Mouse (Mus musculus) skeletal muscle tissue, postnatal 0 days (tissue): ENCODE measurements around the gene Slc38a5. TPM values are rescaled to one million over a fixed set of nuclear protein-coding genes. Genes with fewer than 3 reads are reported as not detected.

Experiments used
- polyA plus RNA-seq: library from polyadenylated mRNA; unstranded; fragments of >200 nt; fragmentation: Nextera tagmentation; extraction: Ambion mirVana; gene quantifications from 2 replicates; pipeline ENCODE4 v1.2.1, GENCODE M21; 2015

Slc38a5 gene
- polyA plus RNA-seq: 0.16 and 0.22 TPM in 2 replicates

DNA sequence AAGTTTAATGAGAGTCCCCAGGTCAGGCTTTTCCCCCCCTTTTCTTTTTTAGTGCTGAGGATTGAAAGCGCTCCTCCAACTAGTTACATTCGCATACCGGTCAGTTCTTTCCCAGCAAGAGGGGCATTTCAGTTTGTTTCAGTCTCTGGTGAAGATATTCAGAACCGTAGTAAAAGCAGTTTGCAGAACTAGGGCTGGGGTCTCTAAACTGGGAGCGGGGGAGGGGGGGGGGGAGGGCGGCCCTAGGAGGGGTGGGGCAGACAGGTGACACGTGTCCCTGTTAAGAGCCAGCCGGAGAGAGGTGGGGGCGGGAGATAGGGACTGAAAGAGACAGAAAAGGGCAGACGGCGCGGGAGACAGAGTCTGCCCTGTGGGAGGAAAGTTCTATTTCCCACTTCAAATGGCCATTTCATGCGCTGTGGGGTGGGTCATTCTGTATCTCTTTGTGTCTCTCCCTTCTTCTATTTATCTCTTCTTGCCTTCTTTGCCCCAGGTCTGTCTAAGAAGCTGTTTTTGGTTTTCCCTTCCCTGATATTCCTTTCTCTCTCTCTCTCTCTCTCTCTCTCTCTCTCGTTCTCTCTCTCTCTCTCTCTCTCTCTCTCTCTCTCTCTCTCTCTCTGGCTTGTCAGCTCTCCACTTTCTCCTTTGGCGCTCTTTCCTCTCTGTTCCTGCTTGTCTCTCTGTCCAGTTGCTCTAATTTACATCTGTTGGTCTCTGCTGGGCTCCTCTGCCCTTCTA lies at the start of gene Slc38a5:
TSS of gene Slc38a5 (plus strand) at position 51 of the 738 bp plus-strand sequence.

DNA sequence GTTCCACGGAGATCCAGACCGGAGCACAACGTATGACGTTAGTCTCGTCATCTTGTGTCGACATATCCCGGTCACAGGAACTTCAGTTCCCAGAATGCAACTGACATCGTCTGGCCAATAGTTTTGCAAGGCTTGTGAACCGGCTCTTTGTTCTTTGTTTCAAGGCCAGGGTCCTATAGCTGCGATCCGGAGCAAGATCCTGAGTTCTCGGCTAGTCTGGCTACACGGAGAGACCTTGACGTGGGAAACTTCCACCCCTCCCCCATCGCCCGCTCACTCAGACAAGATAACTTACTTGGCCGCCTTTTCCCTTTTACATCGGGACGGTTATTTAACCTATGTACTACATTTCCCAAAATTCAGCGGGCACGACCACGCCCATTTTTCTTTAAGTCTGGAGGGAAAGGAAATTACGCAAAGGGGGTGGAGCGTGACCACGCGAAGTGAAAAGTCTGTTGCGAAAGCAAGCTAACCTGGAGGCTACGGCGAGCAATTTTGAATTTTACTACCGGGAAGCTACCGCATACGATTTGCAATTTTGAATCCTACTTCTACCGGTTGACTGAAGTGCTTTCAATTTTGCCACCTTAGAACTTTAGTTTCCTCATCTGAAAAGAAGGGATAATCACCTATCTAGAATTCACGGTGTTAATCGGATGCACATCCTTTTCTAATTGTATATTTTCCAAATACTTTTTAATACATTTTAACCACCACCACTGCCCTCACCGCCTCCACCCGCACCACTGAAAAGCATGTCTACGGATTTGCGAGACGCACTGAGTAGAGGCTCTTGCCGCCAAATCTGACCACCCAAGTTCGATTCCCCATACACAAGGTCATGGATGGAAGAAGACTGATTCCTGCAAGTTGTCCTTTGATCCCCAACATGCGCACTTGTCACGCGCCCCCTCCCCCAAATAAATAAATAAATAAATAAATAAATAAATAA lies 18.3 kb upstream of the Slc38a5 start, which contains the start of gene Ftsj1:
TSS of gene Ftsj1 (minus strand) at position 73 of the 952 bp plus-strand sequence.

DNA sequence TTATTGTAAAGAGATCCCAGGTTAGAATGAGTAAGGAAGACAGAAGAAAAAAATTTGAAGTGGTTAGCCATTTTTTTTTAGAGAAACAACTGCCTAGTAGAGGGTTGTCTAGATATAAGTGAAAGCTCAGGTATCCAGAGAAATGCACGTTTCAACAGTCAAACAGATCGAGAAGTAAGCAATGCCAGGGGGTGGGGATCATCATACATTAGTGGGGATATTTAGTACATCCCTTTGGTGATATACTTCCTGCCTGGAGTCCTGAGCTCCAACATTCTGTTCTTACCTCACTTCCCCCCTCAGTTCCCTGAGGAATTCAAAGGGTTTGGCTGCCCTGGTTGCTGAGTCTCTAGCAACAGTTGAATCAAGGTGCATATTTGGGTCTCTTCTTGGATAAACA lies 56.2 kb downstream of the Slc38a5 start, which contains the start of gene Ssxb10:
TSS of gene Ssxb10 (plus strand) at position 301 of the 400 bp plus-strand sequence.

Other genes starting within 250 kb of the Slc38a5 start
- 9.1 and 10.1 TPM in 2 replicates for gene Suv39h1, start 196.4 kb upstream of the Slc38a5 start, polyA plus RNA-seq
- 0.35 and 0.71 TPM in 2 replicates for gene Was, start 180.6 kb upstream of the Slc38a5 start, polyA plus RNA-seq
- 10.3 and 11.4 TPM in 2 replicates for gene Wdr13, start 138.2 kb upstream of the Slc38a5 start, polyA plus RNA-seq
- 308 and 398 TPM in 2 replicates for gene Rbm3, start 125.3 kb upstream of the Slc38a5 start, polyA plus RNA-seq
- 3.9 and 4.3 TPM in 2 replicates for gene Tbc1d25, start 95.0 kb upstream of the Slc38a5 start, polyA plus RNA-seq
- 16.0 and 23.1 TPM in 2 replicates for gene Ebp, start 77.6 kb upstream of the Slc38a5 start, polyA plus RNA-seq
- gene Porcn, start 64.6 kb upstream of the Slc38a5 start, polyA plus RNA-seq: 4.0 and 4.2 TPM in 2 replicates
- gene Ftsj1, start 18.7 kb upstream of the Slc38a5 start, polyA plus RNA-seq: 17.2 and 17.9 TPM in 2 replicates
- gene Ssxb10, start 56.3 kb downstream of the Slc38a5 start, polyA plus RNA-seq: not detected in 2 replicates
- not detected in 2 replicates for gene Ssxb9, start 95.8 kb downstream of the Slc38a5 start, polyA plus RNA-seq
- gene Ssxb1, start 142.2 kb downstream of the Slc38a5 start, polyA plus RNA-seq: not detected in 2 replicates
- gene Ssxb2, start 190.6 kb downstream of the Slc38a5 start, polyA plus RNA-seq: not detected in 2 replicates